Mouse (Mus musculus) neural tube, embryonic 14.5 days (tissue): Measurements from ENCODE around the gene Smco4. TPM values are rescaled to one million over a fixed set of nuclear protein-coding genes. Genes with fewer than 3 reads are reported as not detected.

Experiments used
- polyA plus RNA-seq: library from polyadenylated mRNA; unstranded; fragments of >200 nt; fragmentation: Nextera tagmentation; extraction: Ambion mirVana; gene quantifications from 2 replicates; pipeline ENCODE4 v1.2.1, GENCODE M21; 2014

Smco4 gene
- polyA plus RNA-seq, 1 experiment from 2014 or later, result 1.6 TPM

Other genes with a start within 250 kb of the Smco4 start
- 33.0 and 41.8 TPM in 2 replicates for gene Med17, start 213.5 kb upstream of the Smco4 start, polyA plus RNA-seq
- gene Taf1d, start 187.2 kb upstream of the Smco4 start, polyA plus RNA-seq, result 48.1 and 49.2 TPM in 2 replicates
- 13.4 and 13.6 TPM in 2 replicates for gene 4931406C07Rik, start 187.0 kb upstream of the Smco4 start, polyA plus RNA-seq
- 19.6 and 19.7 TPM in 2 replicates for gene Cep295, start 135.6 kb upstream of the Smco4 start, polyA plus RNA-seq
- 0.17 and 0.50 TPM in 2 replicates for gene Deup1, start 134.5 kb downstream of the Smco4 start, polyA plus RNA-seq
- gene Slc36a4, start 216.3 kb downstream of the Smco4 start, polyA plus RNA-seq, result 36.5 and 57.4 TPM in 2 replicates